Mouse (Mus musculus) midbrain, embryonic 10.5 days (tissue): ENCODE results near the gene Gm20388. TPM values are rescaled to one million over a fixed set of nuclear protein-coding genes. Genes with fewer than 3 reads are reported as not detected.

ENCODE experiments used
- DNase-seq: peaks from one replicate; pipeline ENCODE4 v3.0.0-alpha.2; 2017; ENCODE audit warnings: low spot score
- H3K27ac ChIP-seq: fragments of 300-500 bp; sonication (generic); replicated peaks from 2 replicates; pipeline ENCODE4 v1.5.1; 2016; ENCODE audit warnings: mild to moderate bottlenecking
- H3K27me3 ChIP-seq: fragments of 300-500 bp; sonication (generic); 2 replicates; pipeline ENCODE4 v1.6.1; 2016; ENCODE audit warnings: low read depth, mild to moderate bottlenecking; ENCODE audit not compliant: poor library complexity, severe bottlenecking
- H3K36me3 ChIP-seq: fragments of 300-500 bp; sonication (generic); 2 replicates; pipeline ENCODE4 v1.6.1; 2016; ENCODE audit warnings: mild to moderate bottlenecking, moderate library complexity
- H3K4me1 ChIP-seq: fragments of 300-500 bp; sonication (generic); 2 replicates; pipeline ENCODE4 v1.6.1; 2016
- H3K4me3 ChIP-seq: fragments of 300-500 bp; sonication (generic); 2 replicates; pipeline ENCODE4 v1.5.1; 2016; ENCODE audit warnings: mild to moderate bottlenecking, moderate library complexity
- H3K9me3 ChIP-seq: fragments of 300-500 bp; sonication (generic); replicated peaks from 2 replicates; pipeline ENCODE4 v1.6.1; 2016; ENCODE audit warnings: mild to moderate bottlenecking
- WGBS: fragments of 180-500 bp; shearing (Covaris S2); methylation state at CpG from one replicate; pipeline ENCODE4 v1.1.7; 2016; 5-methylcytosine and 5-hydroxymethylcytosine counted together
- polyA plus RNA-seq: library from polyadenylated mRNA; unstranded; fragments of >200 nt; fragmentation: Nextera tagmentation; extraction: Ambion mirVana; gene quantifications from 2 replicates; pipeline ENCODE4 v1.2.1, GENCODE M21; 2016

The Gm20388 gene
- polyA plus RNA-seq, 1 experiment from 2014 or later = 7.1 TPM

- H3K4me1 ChIP-seq = peaks cover 6% of the 10 kb centered on the region; the same call in 1 of the 2 replicates
- no peak overlapping the region for H3K4me3 ChIP-seq
- no peaks in the 10 kb centered on the region for H3K9me3 ChIP-seq
- H3K27me3 ChIP-seq = no peaks in the 10 kb centered on the region
- no peak overlapping the region for H3K27ac ChIP-seq
- no peaks in the 10 kb centered on the region for H3K36me3 ChIP-seq
- WGBS = 73% methylated on average over 4 of the region's 4 CpGs
- no peak for DNase-seq
These were observed 70.6 kb downstream of the Gm20388 start for GRCm38 (mm10) chr8:119981253-119981652.

DNA sequence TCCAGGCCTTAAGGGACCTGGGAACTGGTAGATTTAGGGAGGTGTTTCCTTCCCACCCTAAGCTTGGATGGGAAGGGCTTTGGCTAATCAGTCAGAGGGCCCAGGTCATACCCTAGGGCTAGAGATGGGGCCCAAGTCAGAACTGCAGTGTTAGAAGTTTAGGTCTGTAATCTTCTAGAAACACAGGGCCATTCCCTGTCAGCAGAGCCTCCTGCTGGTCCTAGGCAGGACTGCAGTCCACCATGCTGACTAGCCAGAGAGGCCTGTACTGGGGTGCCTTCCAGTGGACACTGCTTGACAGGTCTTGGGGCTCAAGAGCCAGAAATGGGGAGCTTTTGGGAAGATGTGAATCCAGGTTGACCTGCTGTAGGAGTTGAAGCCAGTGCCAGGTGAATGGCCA lies 73.4 kb downstream of the Gm20388 start:
- Histone ChIP-seq H3K4me1 (peaks cover 3% of the 10 kb centered on the region; the same call in 1 of the 2 replicates), H3K4me3 (no peak overlapping the region), H3K27me3 (no peaks in the 10 kb centered on the region), H3K27ac (no peak overlapping the region), H3K36me3 (no peaks in the 10 kb centered on the region), H3K9me3 (no peaks in the 10 kb centered on the region)
- no peak for DNase-seq

- Histone ChIP-seq H3K4me3 (no peak overlapping the region), H3K27ac (no peak overlapping the region), H3K4me1 (no peaks in the 10 kb centered on the region), H3K27me3 (peaks cover 15% of the 10 kb centered on the region), H3K9me3 (no peaks in the 10 kb centered on the region), H3K36me3 (no peaks in the 10 kb centered on the region)
- WGBS = 77% methylated on average over 5 of the region's 5 CpGs
- no peak for DNase-seq
These were observed 75.5 kb downstream of the Gm20388 start for GRCm38 (mm10) chr8:119986174-119986573.

DNA sequence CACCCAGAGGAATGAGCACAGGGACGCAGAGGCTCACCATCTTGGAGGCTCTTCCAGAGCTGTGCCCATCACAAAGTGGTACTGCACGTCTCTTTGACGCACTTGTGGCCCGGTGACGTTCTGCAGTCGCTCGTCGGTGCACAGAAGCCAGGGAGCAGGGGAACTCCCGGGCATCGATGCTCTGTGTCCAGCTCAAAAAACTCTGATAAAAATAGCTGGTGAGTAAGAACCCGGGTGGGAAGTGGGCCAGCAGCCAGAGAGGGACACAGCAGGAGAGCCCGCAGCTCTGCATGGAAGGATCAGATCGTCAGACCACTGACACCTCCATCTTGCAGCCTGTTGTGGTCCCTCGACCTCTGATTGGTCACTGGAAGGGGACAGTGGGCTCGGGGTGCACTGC lies 77.4 kb downstream of the Gm20388 start:
- Histone ChIP-seq H3K27ac (no peak overlapping the region), H3K36me3 (no peaks in the 10 kb centered on the region), H3K27me3 (peaks cover 34% of the 10 kb centered on the region), H3K4me3 (no peak overlapping the region), H3K4me1 (peaks cover 14% of the 10 kb centered on the region), H3K9me3 (no peaks in the 10 kb centered on the region)
- WGBS = 76% methylated on average over 15 of the region's 15 CpGs
- DNase-seq = no peak

GRCm38 (mm10) chr8:119992249-119992648 lies 81.6 kb downstream of the Gm20388 start, which contains the start of gene Crispld2:
Gene Crispld2, plus strand, starts transcription at chr8:119992438.
- H3K4me3 ChIP-seq = peak within 1 kb of the TSS; percentile 48

DNA sequence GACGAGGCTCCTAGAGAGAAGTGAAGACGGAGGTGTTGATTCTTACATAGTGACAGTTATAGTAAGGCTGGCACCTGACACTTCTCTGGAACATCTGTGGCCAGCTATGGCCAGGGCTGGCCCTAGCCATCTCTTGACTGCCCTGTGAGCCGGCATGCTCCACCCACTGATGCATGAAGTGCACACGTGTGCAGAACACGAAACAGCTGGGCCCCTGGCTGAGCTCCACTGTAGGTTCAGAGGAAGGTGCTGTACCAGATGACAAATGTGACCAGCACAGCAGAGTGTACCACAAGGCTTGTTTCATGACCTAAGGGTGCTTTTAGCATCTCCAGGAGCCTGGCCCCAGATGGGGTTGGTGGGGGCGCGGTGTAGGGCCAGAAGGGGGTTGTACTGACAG lies 83.5 kb downstream of the Gm20388 start:
- Histone ChIP-seq H3K4me1 (peaks cover 32% of the 10 kb centered on the region), H3K4me3 (no peak overlapping the region), H3K36me3 (no peaks in the 10 kb centered on the region), H3K27ac (0 out of 2 replicates have a peak overlapping the region, but pooled peaks have one; percentile 23), H3K9me3 (no peaks in the 10 kb centered on the region), H3K27me3 (peaks cover 51% of the 10 kb centered on the region)
- 85% methylated on average over 7 of the region's 7 CpGs for WGBS
- DNase-seq = no peak

More at GRCm38 (mm10) chr8:119992249-119992648, 81.6 kb downstream of the Gm20388 start, which contains the start of gene Crispld2:
- Histone ChIP-seq H3K36me3 (no peaks in the 10 kb centered on the region), H3K9me3 (no peaks in the 10 kb centered on the region), H3K27ac (peak within 1 kb of the TSS; percentile 50; the same call in 1 of the 2 replicates), H3K4me1 (peaks cover 32% of the 10 kb centered on the region), H3K27me3 (peaks cover 51% of the 10 kb centered on the region)
- peak; percentile 88 for DNase-seq
- 0% methylated on average over 25 of the region's 25 CpGs for WGBS

- Histone ChIP-seq H3K27ac (0 out of 2 replicates have a peak overlapping the region, but pooled peaks have one; percentile 23), H3K9me3 (no peaks in the 10 kb centered on the region), H3K27me3 (peaks cover 51% of the 10 kb centered on the region), H3K4me1 (peaks cover 32% of the 10 kb centered on the region), H3K36me3 (no peaks in the 10 kb centered on the region), H3K4me3 (no peak overlapping the region)
- WGBS = 64% methylated on average over 6 of the region's 6 CpGs
- no peak for DNase-seq
These were observed 83.9 kb downstream of the Gm20388 start for GRCm38 (mm10) chr8:119994556-119994955.

GRCm38 (mm10) chr8:119997266-119997665 lies 86.6 kb downstream of the Gm20388 start:
- DNase-seq = no peak
- Histone ChIP-seq H3K4me1 (peaks cover 28% of the 10 kb centered on the region), H3K4me3 (no peak overlapping the region), H3K9me3 (no peaks in the 10 kb centered on the region), H3K36me3 (no peaks in the 10 kb centered on the region), H3K27ac (no peak overlapping the region), H3K27me3 (peaks cover 25% of the 10 kb centered on the region)
- WGBS = 85% methylated on average over 4 of the region's 4 CpGs

- 77% methylated on average over 8 of the region's 8 CpGs for WGBS
- Histone ChIP-seq H3K27ac (no peak overlapping the region), H3K9me3 (no peaks in the 10 kb centered on the region), H3K27me3 (no peaks in the 10 kb centered on the region), H3K4me1 (peaks cover 27% of the 10 kb centered on the region), H3K4me3 (no peak overlapping the region), H3K36me3 (no peaks in the 10 kb centered on the region)
- DNase-seq = no peak
These were observed 89.8 kb downstream of the Gm20388 start for GRCm38 (mm10) chr8:120000461-120000860.

DNA sequence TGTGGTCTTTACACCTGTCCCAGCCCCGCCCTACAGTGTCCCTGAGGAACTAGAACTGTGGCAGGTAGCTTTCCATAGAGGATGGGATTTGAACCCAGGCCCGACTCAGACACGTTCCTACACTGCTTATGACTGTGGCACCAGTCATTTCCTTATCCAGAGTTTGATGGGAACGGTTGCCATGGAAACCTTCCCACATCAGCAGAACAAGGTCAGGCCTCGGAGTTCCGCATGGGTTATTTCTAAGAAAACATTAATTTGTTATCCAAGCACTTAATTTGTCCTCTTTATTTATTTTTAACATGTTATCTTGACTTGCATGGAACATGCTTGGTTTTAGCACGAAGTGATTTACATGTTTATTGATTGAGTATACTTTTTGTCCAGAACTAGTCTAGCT lies 91.1 kb downstream of the Gm20388 start:
- Histone ChIP-seq H3K27ac (no peak overlapping the region), H3K4me3 (no peak overlapping the region), H3K4me1 (peaks cover 32% of the 10 kb centered on the region), H3K27me3 (0 out of 2 replicates have a peak, but pooled peaks cover 6% of the 10 kb centered on the region), H3K9me3 (no peaks in the 10 kb centered on the region), H3K36me3 (no peaks in the 10 kb centered on the region)
- WGBS = 78% methylated on average over 7 of the region's 7 CpGs
- DNase-seq = no peak

DNA sequence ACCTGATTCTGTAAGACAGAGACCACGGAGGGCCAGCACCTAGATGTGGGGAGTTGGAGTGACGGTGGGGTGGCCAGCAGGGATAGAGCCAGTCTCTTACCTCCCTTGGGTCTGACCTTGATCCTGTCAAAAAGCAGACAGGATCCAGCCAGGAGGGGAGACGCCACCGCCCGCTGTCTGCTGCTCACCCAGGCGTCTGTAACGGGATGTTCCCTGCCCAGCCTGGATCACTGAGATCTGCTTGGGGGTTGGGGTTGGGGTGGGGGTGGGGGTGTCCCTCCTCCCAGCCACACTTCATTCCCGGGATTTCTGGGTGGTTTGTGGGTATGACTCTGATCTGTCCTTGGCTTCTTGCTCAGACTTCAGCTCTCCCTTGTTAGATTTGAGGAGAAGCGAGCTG lies 91.7 kb downstream of the Gm20388 start:
- H3K4me3 ChIP-seq = no peak overlapping the region
- 63% methylated on average over 9 of the region's 9 CpGs for WGBS
- H3K9me3 ChIP-seq = no peaks in the 10 kb centered on the region
- peaks cover 34% of the 10 kb centered on the region for H3K4me1 ChIP-seq
- no peak for DNase-seq
- H3K27ac ChIP-seq = 0 out of 2 replicates have a peak overlapping the region, but pooled peaks have one; percentile 1
- H3K27me3 ChIP-seq = 0 out of 2 replicates have a peak, but pooled peaks cover 6% of the 10 kb centered on the region
- no peaks in the 10 kb centered on the region for H3K36me3 ChIP-seq

GRCm38 (mm10) chr8:120004154-120004702 lies 93.6 kb downstream of the Gm20388 start:
- Histone ChIP-seq H3K27ac (peak overlapping the region; percentile 64; the same call in 1 of the 2 replicates), H3K4me3 (no peak overlapping the region), H3K36me3 (no peaks in the 10 kb centered on the region), H3K9me3 (no peaks in the 10 kb centered on the region), H3K27me3 (0 out of 2 replicates have a peak, but pooled peaks cover 6% of the 10 kb centered on the region), H3K4me1 (peaks cover 34% of the 10 kb centered on the region)
- WGBS = 61% methylated on average over 14 of the region's 14 CpGs
- no peak for DNase-seq

DNA sequence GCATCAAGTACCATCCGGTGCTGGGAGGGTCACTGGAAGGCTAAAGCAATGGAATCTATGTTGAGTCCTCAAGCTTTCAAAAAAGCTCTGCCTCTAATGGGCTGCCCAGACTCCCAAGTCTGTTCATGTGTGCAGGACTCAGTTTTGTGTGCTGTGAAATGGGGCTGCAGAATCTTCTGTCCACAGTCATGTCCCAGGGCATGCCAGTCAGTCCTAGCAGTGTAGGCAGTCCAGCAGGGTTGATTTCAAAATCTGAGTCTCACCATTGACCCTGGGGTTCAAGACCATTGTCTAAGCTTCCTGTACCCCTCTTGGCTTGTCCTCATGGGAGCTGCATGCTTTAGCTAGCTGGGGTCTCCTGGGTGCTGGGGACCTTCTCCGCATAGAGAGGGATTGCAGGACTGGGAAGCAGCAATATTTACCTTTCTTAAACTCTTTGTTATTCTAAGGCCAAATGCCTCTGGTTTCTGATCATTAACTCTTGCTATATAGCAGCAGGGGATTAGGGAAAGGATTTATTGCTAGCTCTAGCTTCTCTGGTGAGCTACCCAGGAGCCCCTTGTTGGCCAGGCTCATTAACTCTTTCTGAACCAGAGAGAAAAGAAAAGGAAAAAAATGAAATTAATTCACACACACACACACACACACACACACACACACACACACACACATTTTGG lies 94.2 kb downstream of the Gm20388 start:
- DNase-seq = no peak
- no peaks in the 10 kb centered on the region for H3K36me3 ChIP-seq
- WGBS = 59% methylated on average over 2 of the region's 2 CpGs
- no peak overlapping the region for H3K4me3 ChIP-seq
- 0 out of 2 replicates have a peak, but pooled peaks cover 6% of the 10 kb centered on the region for H3K27me3 ChIP-seq
- peak overlapping the region; percentile 64; the same call in 1 of the 2 replicates for H3K27ac ChIP-seq
- H3K4me1 ChIP-seq = peaks cover 34% of the 10 kb centered on the region
- H3K9me3 ChIP-seq = no peaks in the 10 kb centered on the region
